Mouse (Mus musculus) liver, postnatal 0 days (tissue): ENCODE measurements at regions not wholly inside any gene's neighbourhood (a gene's known extent, or its start where the extent isn't known, plus 50 kb on each side); places are given as distances from the start of the nearest gene placed in this dataset.

Experiments used
- CTCF ChIP-seq: sonication (generic); IDR thresholded peaks from 2 replicates; pipeline ENCODE4 v1.5.1; 2016; ENCODE audit warnings: antibody characterized with exemption, low read depth
- EP300 ChIP-seq: IDR thresholded peaks from 2 replicates; pipeline ENCODE4 v1.6.1; 2016; ENCODE audit warnings: antibody characterized with exemption, low read depth, mild to moderate bottlenecking

DNA sequence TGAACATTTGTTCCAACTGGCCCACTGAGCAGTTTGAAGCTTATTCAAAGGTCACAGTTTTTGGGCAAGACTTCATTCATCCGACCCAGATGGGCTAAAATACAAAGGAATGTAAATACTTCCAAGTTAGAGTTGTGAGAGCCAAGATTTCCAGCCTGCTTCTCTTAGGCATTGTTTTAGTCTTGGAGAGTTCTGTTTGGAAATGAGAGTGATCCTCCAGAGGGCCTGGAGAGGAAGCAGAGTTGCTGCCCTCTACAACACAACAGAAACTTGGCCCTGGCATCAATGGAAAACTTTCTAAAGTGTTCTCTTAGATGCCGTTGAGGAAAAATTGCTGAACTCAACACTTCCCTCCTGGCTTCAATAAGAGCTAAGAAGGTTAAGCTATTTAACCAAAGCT lies 332.1 kb downstream of the Btg1 start:
- TF ChIP-seq CTCF, result no peak
- TF ChIP-seq EP300, result no peak
